Mouse (Mus musculus) liver, embryonic 11.5 days (tissue): ENCODE measurements around the gene Tmem253. TPM values are rescaled to one million over a fixed set of nuclear protein-coding genes. Genes with fewer than 3 reads are reported as not detected.

Experiments
- polyA plus RNA-seq: library from polyadenylated mRNA; unstranded; fragments of >200 nt; fragmentation: Nextera tagmentation; extraction: Ambion mirVana; gene quantifications from 2 replicates; pipeline ENCODE4 v1.2.1, GENCODE M21; 2014

Gene Tmem253
- polyA plus RNA-seq, 1 experiment from 2014 or later, result 0.85 TPM

Other genes starting within 250 kb of the Tmem253 start
- not detected in 2 replicates for gene Ang4, start 242.1 kb upstream of the Tmem253 start, polyA plus RNA-seq
- gene AY358078, start 215.6 kb upstream of the Tmem253 start, polyA plus RNA-seq, result not detected in 2 replicates
- 7.6 and 13.2 TPM in 2 replicates for gene Ear6, start 162.0 kb upstream of the Tmem253 start, polyA plus RNA-seq
- gene Mettl17, start 130.8 kb upstream of the Tmem253 start, polyA plus RNA-seq, result 32.5 and 42.6 TPM in 2 replicates
- gene Slc39a2, start 122.8 kb upstream of the Tmem253 start, polyA plus RNA-seq, result 0.07 and 0.14 TPM in 2 replicates
- gene Ndrg2, start 101.5 kb upstream of the Tmem253 start, polyA plus RNA-seq, result 19.2 and 21.5 TPM in 2 replicates
- not detected in 2 replicates for gene Tppp2, start 97.2 kb upstream of the Tmem253 start, polyA plus RNA-seq
- not detected in 2 replicates for gene Rnase13, start 92.9 kb upstream of the Tmem253 start, polyA plus RNA-seq
- 50.7 and 61.8 TPM in 2 replicates for gene Arhgef40, start 30.9 kb upstream of the Tmem253 start, polyA plus RNA-seq
- 19.8 and 21.9 TPM in 2 replicates for gene Zfp219, start 5.1 kb downstream of the Tmem253 start, polyA plus RNA-seq
- gene Olfr221, start 26.8 kb downstream of the Tmem253 start, polyA plus RNA-seq, result not detected in 2 replicates
- 698 and 737 TPM in 2 replicates for gene Hnrnpc, start 88.4 kb downstream of the Tmem253 start, polyA plus RNA-seq
- 103 and 111 TPM in 2 replicates for gene Rpgrip1, start 95.0 kb downstream of the Tmem253 start, polyA plus RNA-seq
- gene Supt16, start 181.8 kb downstream of the Tmem253 start, polyA plus RNA-seq, result 52.1 and 58.6 TPM in 2 replicates
- gene Chd8, start 242.1 kb downstream of the Tmem253 start, polyA plus RNA-seq, result 34.5 and 38.0 TPM in 2 replicates